Mouse (Mus musculus): ENCODE measurements around the gene Necab2. TPM values are rescaled to one million over a fixed set of nuclear protein-coding genes. Genes with fewer than 3 reads are reported as not detected.

Necab2 gene
- polyA plus RNA-seq, 1 experiment = 0.72 TPM

GRCm38 (mm10) chr8:119463709-119464108, 17.2 kb downstream of the Necab2 start:
- H3K27me3 ChIP-seq (ENCODE audit: control insufficient read depth, insufficient read depth, low read length) = peaks cover 10% of the 10 kb centered on the region; the same call in 1 of the 2 replicates
- H3K4me3 ChIP-seq (ENCODE audit: low read depth, low read length) = no peak overlapping the region
- no peak for TF ChIP-seq POLR2A (IDR thresholded peaks at IDR 0.05; ENCODE audit: low read depth, low read length)
- no peak for TF ChIP-seq CTCF (IDR thresholded peaks at IDR 0.05; ENCODE audit: extremely low read depth, insufficient read length, insufficient replicate concordance, low read depth, low read length)
- no peak overlapping the region for H3K27ac ChIP-seq (ENCODE audit: insufficient read depth, low read depth, low read length)
- no peaks in the 10 kb centered on the region for H3K4me1 ChIP-seq (ENCODE audit: control insufficient read depth, insufficient read depth, insufficient read length, low read length)
- H3K36me3 ChIP-seq (ENCODE audit: control insufficient read depth, insufficient read depth, low read length) = no peaks in the 10 kb centered on the region
- WGBS = 48% methylated on average over 7 of the region's 7 CpGs

- Histone ChIP-seq H3K27me3 (ENCODE audit: control insufficient read depth, insufficient read depth, low read length) (peaks cover 10% of the 10 kb centered on the region; the same call in 1 of the 2 replicates), H3K4me3 (ENCODE audit: low read depth, low read length) (no peak overlapping the region), H3K36me3 (ENCODE audit: control insufficient read depth, insufficient read depth, low read length) (no peaks in the 10 kb centered on the region), H3K4me1 (ENCODE audit: control insufficient read depth, insufficient read depth, insufficient read length, low read length) (no peaks in the 10 kb centered on the region), H3K27ac (ENCODE audit: insufficient read depth, low read depth, low read length) (no peak overlapping the region)
- 4% methylated on average over 18 of the region's 18 CpGs for WGBS
- TF ChIP-seq CTCF (IDR thresholded peaks at IDR 0.05; ENCODE audit: extremely low read depth, insufficient read length, insufficient replicate concordance, low read depth, low read length) = no peak
- TF ChIP-seq POLR2A (IDR thresholded peaks at IDR 0.05; ENCODE audit: low read depth, low read length) = no peak
These were observed 19.6 kb downstream of the Necab2 start for GRCm38 (mm10) chr8:119466105-119466504.

- Histone ChIP-seq H3K4me1 (ENCODE audit: control insufficient read depth, insufficient read depth, insufficient read length, low read length) (no peaks in the 10 kb centered on the region), H3K27ac (ENCODE audit: insufficient read depth, low read depth, low read length) (no peak overlapping the region), H3K36me3 (ENCODE audit: control insufficient read depth, insufficient read depth, low read length) (no peaks in the 10 kb centered on the region), H3K4me3 (ENCODE audit: low read depth, low read length) (no peak overlapping the region), H3K27me3 (ENCODE audit: control insufficient read depth, insufficient read depth, low read length) (peaks cover 10% of the 10 kb centered on the region; the same call in 1 of the 2 replicates)
- 53% methylated on average over 10 of the region's 10 CpGs for WGBS
- no peak for TF ChIP-seq POLR2A (IDR thresholded peaks at IDR 0.05; ENCODE audit: low read depth, low read length)
- TF ChIP-seq CTCF (IDR thresholded peaks at IDR 0.05; ENCODE audit: extremely low read depth, insufficient read length, insufficient replicate concordance, low read depth, low read length) = no peak
These were observed 20.3 kb downstream of the Necab2 start for GRCm38 (mm10) chr8:119466794-119467193.

GRCm38 (mm10) chr8:119468091-119468490, 21.6 kb downstream of the Necab2 start:
- Histone ChIP-seq H3K4me1 (ENCODE audit: control insufficient read depth, insufficient read depth, insufficient read length, low read length) (no peaks in the 10 kb centered on the region), H3K27me3 (ENCODE audit: control insufficient read depth, insufficient read depth, low read length) (peaks cover 10% of the 10 kb centered on the region; the same call in 1 of the 2 replicates), H3K27ac (ENCODE audit: insufficient read depth, low read depth, low read length) (no peak overlapping the region), H3K36me3 (ENCODE audit: control insufficient read depth, insufficient read depth, low read length) (no peaks in the 10 kb centered on the region), H3K4me3 (ENCODE audit: low read depth, low read length) (no peak overlapping the region)
- no peak for TF ChIP-seq POLR2A (IDR thresholded peaks at IDR 0.05; ENCODE audit: low read depth, low read length)
- TF ChIP-seq CTCF (IDR thresholded peaks at IDR 0.05; ENCODE audit: extremely low read depth, insufficient read length, insufficient replicate concordance, low read depth, low read length) = no peak
- 81% methylated on average over 8 of the region's 8 CpGs for WGBS

- TF ChIP-seq POLR2A (IDR thresholded peaks at IDR 0.05; ENCODE audit: low read depth, low read length) (no peak), CTCF (IDR thresholded peaks at IDR 0.05; ENCODE audit: extremely low read depth, insufficient read length, insufficient replicate concordance, low read depth, low read length) (no peak)
- H3K36me3 ChIP-seq (ENCODE audit: control insufficient read depth, insufficient read depth, low read length) = no peaks in the 10 kb centered on the region
- H3K27me3 ChIP-seq (ENCODE audit: control insufficient read depth, insufficient read depth, low read length) = no peaks in the 10 kb centered on the region
- no peaks in the 10 kb centered on the region for H3K4me1 ChIP-seq (ENCODE audit: control insufficient read depth, insufficient read depth, insufficient read length, low read length)
- no peak overlapping the region for H3K4me3 ChIP-seq (ENCODE audit: low read depth, low read length)
- 28% methylated on average over 5 of the region's 5 CpGs for WGBS
- no peak overlapping the region for H3K27ac ChIP-seq (ENCODE audit: insufficient read depth, low read depth, low read length)
These were observed 32.2 kb downstream of the Necab2 start for GRCm38 (mm10) chr8:119478684-119479083.

GRCm38 (mm10) chr8:119484145-119484896, 37.8 kb downstream of the Necab2 start:
- Histone ChIP-seq H3K36me3 (ENCODE audit: control insufficient read depth, insufficient read depth, low read length) (no peaks in the 10 kb centered on the region), H3K4me3 (ENCODE audit: low read depth, low read length) (no peak overlapping the region), H3K4me1 (ENCODE audit: control insufficient read depth, insufficient read depth, insufficient read length, low read length) (peaks cover 26% of the 10 kb centered on the region), H3K27ac (ENCODE audit: insufficient read depth, low read depth, low read length) (no peak overlapping the region), H3K27me3 (ENCODE audit: control insufficient read depth, insufficient read depth, low read length) (no peaks in the 10 kb centered on the region)
- WGBS = 85% methylated on average over 11 of the region's 11 CpGs
- TF ChIP-seq CTCF (IDR thresholded peaks at IDR 0.05; ENCODE audit: extremely low read depth, insufficient read length, insufficient replicate concordance, low read depth, low read length) (no peak), POLR2A (IDR thresholded peaks at IDR 0.05; ENCODE audit: low read depth, low read length) (no peak)

GRCm38 (mm10) chr8:119487093-119487492, 40.6 kb downstream of the Necab2 start:
- no peak overlapping the region for H3K4me3 ChIP-seq (ENCODE audit: low read depth, low read length)
- peak overlapping the region; percentile 41; the same call in 1 of the 2 replicates for H3K27ac ChIP-seq (ENCODE audit: insufficient read depth, low read depth, low read length)
- H3K27me3 ChIP-seq (ENCODE audit: control insufficient read depth, insufficient read depth, low read length) = no peaks in the 10 kb centered on the region
- 46% methylated on average over 7 of the region's 7 CpGs for WGBS
- no peaks in the 10 kb centered on the region for H3K36me3 ChIP-seq (ENCODE audit: control insufficient read depth, insufficient read depth, low read length)
- no peak for TF ChIP-seq CTCF (IDR thresholded peaks at IDR 0.05; ENCODE audit: extremely low read depth, insufficient read length, insufficient replicate concordance, low read depth, low read length)
- no peak for TF ChIP-seq POLR2A (IDR thresholded peaks at IDR 0.05; ENCODE audit: low read depth, low read length)
- H3K4me1 ChIP-seq (ENCODE audit: control insufficient read depth, insufficient read depth, insufficient read length, low read length) = peaks cover 36% of the 10 kb centered on the region

All from small intestine, adult 2 months (tissue).